ENCODE assay signal across 28 mouse cellular contexts in genomic region chr3:145795896-145796295, GRCm38 (mm10). TPM values are rescaled to one million over a fixed set of nuclear protein-coding genes. Genes with fewer than 3 reads are reported as not detected.
DNase-seq lines count a peak whose midpoint lies in the region; ATAC-seq lines count a peak whose summit lies in the region.
"Had no signal": no experiment of that assay in that cellular context is flagged by ENCODE, and none has a peak within 500 bp of the region (broad histone marks: within the 10 kb centered on the region; RNA-seq: fewer than 3 reads in every experiment).

No protein-coding gene starts in this region.

- H3K27me3 ChIP-seq in embryonic facial prominence, embryonic 10.5 days (replicated peaks; ENCODE audit: low read depth, poor library complexity, severe bottlenecking): no peaks in the 10 kb centered on the region
- no peaks in the 10 kb centered on the region for H3K27me3 ChIP-seq in embryonic facial prominence, embryonic 15.5 days
- H3K27me3 ChIP-seq in limb, embryonic 11.5 days (ENCODE audit: control insufficient read depth, insufficient read depth, low read length): no peaks in the 10 kb centered on the region
- H3K27me3 ChIP-seq in hindbrain, embryonic 16.5 days (replicated peaks; ENCODE audit: control insufficient read depth, insufficient read depth, low read length): no peaks in the 10 kb centered on the region
- H3K27me3 ChIP-seq in neural tube, embryonic 15.5 days (replicated peaks): no peaks in the 10 kb centered on the region
- H3K27me3 ChIP-seq: forebrain, embryonic 15.5 days; heart, embryonic 12.5 days; limb, embryonic 15.5 days; liver, embryonic 13.5 days had no signal

- WGBS in embryonic facial prominence, embryonic 10.5 days: 55% methylated on average over 7 of the region's 7 CpGs
- 50% methylated on average over 7 of the region's 7 CpGs for WGBS in embryonic facial prominence, embryonic 15.5 days
- 43% methylated on average over 7 of the region's 7 CpGs for WGBS in limb, embryonic 11.5 days
- 84% methylated on average over 7 of the region's 7 CpGs for WGBS in hindbrain, embryonic 16.5 days
- 77% methylated on average over 7 of the region's 7 CpGs for WGBS in neural tube, embryonic 15.5 days

- H3K36me3 ChIP-seq in embryonic facial prominence, embryonic 10.5 days (replicated peaks): no peaks in the 10 kb centered on the region
- H3K36me3 ChIP-seq in embryonic facial prominence, embryonic 15.5 days: no peaks in the 10 kb centered on the region
- no peaks in the 10 kb centered on the region for H3K36me3 ChIP-seq in limb, embryonic 11.5 days (ENCODE audit: control insufficient read depth, insufficient read depth, low read length)
- no peaks in the 10 kb centered on the region for H3K36me3 ChIP-seq in hindbrain, embryonic 16.5 days (ENCODE audit: control insufficient read depth, insufficient read depth, low read length)
- no peaks in the 10 kb centered on the region for H3K36me3 ChIP-seq in neural tube, embryonic 15.5 days
- H3K36me3 ChIP-seq: forebrain, embryonic 15.5 days; heart, embryonic 12.5 days; limb, embryonic 15.5 days; liver, embryonic 13.5 days had no signal

- H3K4me2 ChIP-seq in embryonic facial prominence, embryonic 15.5 days (replicated peaks): no peak overlapping the region
- no peak overlapping the region for H3K4me2 ChIP-seq in limb, embryonic 11.5 days (ENCODE audit: low read depth, severe bottlenecking)
- H3K4me2 ChIP-seq in hindbrain, embryonic 16.5 days (ENCODE audit: low read length): no peak overlapping the region
- no peak overlapping the region for H3K4me2 ChIP-seq in neural tube, embryonic 15.5 days
- H3K4me2 ChIP-seq: forebrain, embryonic 15.5 days; heart, embryonic 12.5 days; hindbrain, embryonic 14.5 days; limb, embryonic 15.5 days; liver, embryonic 13.5 days had no signal

- ATAC-seq in embryonic facial prominence, embryonic 15.5 days (ENCODE audit: insufficient number of reproducible peaks, low FRiP score, low TSS enrichment, low read depth): 0 out of 2 replicates have a peak, but pooled peaks have one; percentile 63
- peak; percentile 60; the same call in 1 of the 2 replicates for ATAC-seq in limb, embryonic 11.5 days (ENCODE audit: insufficient number of reproducible peaks, low FRiP score, low TSS enrichment, low read depth)
- no peak for ATAC-seq in hindbrain, embryonic 16.5 days
- ATAC-seq in neural tube, embryonic 15.5 days (ENCODE audit: low FRiP score): no peak
- ATAC-seq: forebrain, embryonic 15.5 days had no signal

- H3K27ac ChIP-seq in embryonic facial prominence, embryonic 10.5 days (replicated peaks): peak overlapping the region; percentile 66
- peak overlapping the region; percentile 51; the same call in 1 of the 2 replicates for H3K27ac ChIP-seq in embryonic facial prominence, embryonic 15.5 days (replicated peaks)
- no peak overlapping the region; the same call in 1 of the 2 replicates for H3K27ac ChIP-seq in limb, embryonic 11.5 days (replicated peaks; ENCODE audit: low read depth, low read length)
- no peak overlapping the region for H3K27ac ChIP-seq in hindbrain, embryonic 16.5 days (ENCODE audit: low read depth, low read length)
- no peak overlapping the region for H3K27ac ChIP-seq in neural tube, embryonic 15.5 days (replicated peaks)
- H3K27ac ChIP-seq: forebrain, embryonic 15.5 days; gastrocnemius, adult 2 months; heart, adult 2 months; hindbrain, embryonic 14.5 days; limb, embryonic 15.5 days; liver, embryonic 13.5 days; macrophage had no signal

- no peak overlapping the region for H3K9ac ChIP-seq in embryonic facial prominence, embryonic 15.5 days
- no peak overlapping the region for H3K9ac ChIP-seq in limb, embryonic 11.5 days (ENCODE audit: low read length)
- no peak overlapping the region for H3K9ac ChIP-seq in hindbrain, embryonic 16.5 days (ENCODE audit: low read depth, low read length)
- no peak overlapping the region for H3K9ac ChIP-seq in neural tube, embryonic 15.5 days (replicated peaks)
- H3K9ac ChIP-seq: forebrain, embryonic 15.5 days; heart, embryonic 12.5 days; hindbrain, embryonic 14.5 days; limb, embryonic 15.5 days; liver, embryonic 13.5 days had no signal

- H3K9me3 ChIP-seq in embryonic facial prominence, embryonic 10.5 days: no peaks in the 10 kb centered on the region
- no peaks in the 10 kb centered on the region for H3K9me3 ChIP-seq in embryonic facial prominence, embryonic 15.5 days (replicated peaks)
- H3K9me3 ChIP-seq in limb, embryonic 11.5 days (ENCODE audit: control insufficient read depth, low read length): no peaks in the 10 kb centered on the region
- no peaks in the 10 kb centered on the region for H3K9me3 ChIP-seq in hindbrain, embryonic 16.5 days (ENCODE audit: control insufficient read depth, low read length)
- no peaks in the 10 kb centered on the region for H3K9me3 ChIP-seq in neural tube, embryonic 15.5 days (replicated peaks)
- H3K9me3 ChIP-seq: forebrain, embryonic 15.5 days; heart, embryonic 12.5 days; limb, embryonic 15.5 days; liver, embryonic 13.5 days had no signal

- H3K4me3 ChIP-seq in embryonic facial prominence, embryonic 10.5 days: no peak overlapping the region
- no peak overlapping the region for H3K4me3 ChIP-seq in embryonic facial prominence, embryonic 15.5 days (replicated peaks)
- H3K4me3 ChIP-seq in limb, embryonic 11.5 days (ENCODE audit: low read depth, low read length): no peak overlapping the region
- H3K4me3 ChIP-seq in hindbrain, embryonic 16.5 days (ENCODE audit: low read length): no peak overlapping the region
- H3K4me3 ChIP-seq in neural tube, embryonic 15.5 days (replicated peaks): no peak overlapping the region
- H3K4me3 ChIP-seq: forebrain, embryonic 15.5 days; gastrocnemius, adult 2 months; heart, adult 2 months; heart, embryonic 12.5 days; limb, embryonic 15.5 days; liver, embryonic 13.5 days had no signal

- DNase-seq in NIH3T3 (ENCODE audit: low read depth): peak; percentile 77
- DNase-seq in embryonic facial prominence, embryonic 10.5 days (ENCODE audit: low spot score): peak; percentile 56
- DNase-seq in limb, embryonic 11.5 days (ENCODE audit: low spot score): peak; percentile 60
- no peak for DNase-seq in kidney, adult 9 months
- DNase-seq in ovary, postnatal 36 days (ENCODE audit: low spot score): no peak
- DNase-seq: adrenal gland, adult 8-10 months; B cell, adult 2 months; cerebellum, adult 8-10 months; cerebellum, postnatal 25 days; gastrocnemius, adult 2 months; gastrocnemius, postnatal 36 days; heart, adult 2 months; kidney, adult 18-20 months; kidney, postnatal 36 days; layer of hippocampus, postnatal 36 days; liver, embryonic 13.5 days; lung, adult 2 months; lung, postnatal 10 days; midbrain, embryonic 14.5 days; thymus, postnatal 4 days had no signal

- peaks cover 41% of the 10 kb centered on the region for H3K4me1 ChIP-seq in embryonic facial prominence, embryonic 10.5 days
- H3K4me1 ChIP-seq in embryonic facial prominence, embryonic 15.5 days: 0 out of 2 replicates have a peak, but pooled peaks cover 16% of the 10 kb centered on the region
- peaks cover 8% of the 10 kb centered on the region; the same call in 1 of the 2 replicates for H3K4me1 ChIP-seq in limb, embryonic 11.5 days (ENCODE audit: control insufficient read depth, insufficient read depth, low read length)
- H3K4me1 ChIP-seq in hindbrain, embryonic 16.5 days (ENCODE audit: control insufficient read depth, insufficient read depth, low read depth, low read length): peaks cover 2% of the 10 kb centered on the region; the same call in 1 of the 2 replicates
- H3K4me1 ChIP-seq in neural tube, embryonic 15.5 days: peaks cover 22% of the 10 kb centered on the region
- H3K4me1 ChIP-seq: forebrain, embryonic 15.5 days had no signal

RNA-seq across cellular contexts. Expression of gene Ddah1, which starts 37.4 kb away (rescaled TPM):
- 16.5 and 22.4 TPM in 2 replicates for polyA plus RNA-seq in embryonic facial prominence, embryonic 10.5 days (2016; fragmentation: Nextera tagmentation; extraction: Ambion mirVana)
- 38.9 and 42.1 TPM in 2 replicates for polyA plus RNA-seq in embryonic facial prominence, embryonic 15.5 days (2015; fragmentation: Nextera tagmentation; extraction: Ambion mirVana)
- polyA plus RNA-seq in limb, embryonic 11.5 days (2014; fragmentation: Nextera tagmentation; extraction: Ambion mirVana): 14.0 and 15.6 TPM in 2 replicates
- polyA plus RNA-seq in hindbrain, embryonic 16.5 days (2015; fragmentation: Nextera tagmentation; extraction: Ambion mirVana): 119 and 132 TPM in 2 replicates
- polyA plus RNA-seq in neural tube, embryonic 15.5 days (2015; fragmentation: Nextera tagmentation; extraction: Ambion mirVana): 108 and 123 TPM in 2 replicates

Comparison
In these comparisons a context has a peak if more than half of its experiments do, and no peak if none do; other contexts are left out.
1. DNase-seq: peak in NIH3T3 (single experiment), embryonic facial prominence, embryonic 10.5 days (single experiment) and limb, embryonic 11.5 days (single experiment); none in kidney, adult 9 months (single experiment) and ovary, postnatal 36 days (single experiment).
2. H3K27ac ChIP-seq: peak in embryonic facial prominence, embryonic 10.5 days (single experiment) and embryonic facial prominence, embryonic 15.5 days (single experiment); none in limb, embryonic 11.5 days (single experiment), hindbrain, embryonic 16.5 days (single experiment) and neural tube, embryonic 15.5 days (single experiment).
3. ATAC-seq: peak in embryonic facial prominence, embryonic 15.5 days (single experiment) and limb, embryonic 11.5 days (single experiment); none in hindbrain, embryonic 16.5 days (single experiment) and neural tube, embryonic 15.5 days (single experiment).